Mouse (Mus musculus) erythroblast, embryonic 14.5 days (primary cell): ENCODE results near the gene Srsf11.

ENCODE experiments used
- GATA1 ChIP-seq: IDR thresholded peaks from 2 replicates; pipeline ENCODE4 v1.6.1; 2012; ENCODE audit warnings: low read length, inconsistent platforms, mixed read lengths
- TAL1 ChIP-seq: IDR thresholded peaks from 3 replicates; pipeline ENCODE4 v1.6.1; 2012; ENCODE audit warnings: low read length, inconsistent platforms, mixed read lengths

GRCm38 (mm10) chr3:157995726-157996125 is 40.7 kb downstream of the Srsf11 start:
- TF ChIP-seq GATA1 (no peak), TAL1 (no peak)
